Mouse (Mus musculus): ENCODE measurements around the gene Ank. TPM values are rescaled to one million over a fixed set of nuclear protein-coding genes. Genes with fewer than 3 reads are reported as not detected.

The Ank gene
- total RNA-seq, 2 experiments from 2014 or later: 70.2 to 74.8 TPM

DNA sequence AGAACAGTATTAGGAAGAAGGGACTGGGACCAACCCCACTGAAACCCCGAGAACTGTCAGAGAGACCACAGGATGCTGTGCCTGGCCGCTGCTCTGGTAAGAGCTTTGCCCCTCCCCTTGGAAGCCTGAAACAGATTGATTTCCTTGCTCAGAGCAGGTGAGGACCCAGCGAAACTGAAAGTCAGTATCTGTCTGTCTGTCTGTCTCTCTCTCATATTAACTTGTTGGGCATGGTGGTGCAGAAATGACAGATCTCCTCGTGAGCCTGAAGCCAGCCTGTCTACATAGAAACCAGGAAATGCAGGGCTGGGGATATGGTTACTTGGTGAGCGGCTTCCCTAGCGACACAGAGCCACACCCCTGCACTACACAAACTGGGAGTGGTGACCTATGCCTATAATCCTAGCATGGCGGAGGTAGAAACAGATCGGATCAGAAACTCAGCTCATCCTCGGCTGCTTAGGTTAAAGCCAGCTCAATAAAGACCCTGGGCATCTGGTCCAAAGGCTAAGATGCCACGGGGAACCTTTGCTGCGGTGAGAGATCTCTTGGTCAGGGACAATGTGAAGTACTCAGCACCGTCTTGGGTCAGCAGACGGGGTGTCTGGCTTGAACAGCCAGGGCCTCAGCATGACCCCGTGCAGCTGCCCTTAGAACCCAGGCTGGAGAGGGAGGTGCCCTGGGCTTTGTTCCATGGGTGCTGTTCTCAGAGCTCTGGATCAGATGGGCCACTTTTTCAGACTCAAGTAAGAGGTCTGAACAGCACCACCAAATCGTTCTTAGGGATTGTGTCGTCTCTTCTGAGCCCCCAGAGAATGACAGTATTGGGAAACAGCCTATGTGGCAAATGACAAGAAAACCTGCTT is 111.7 kb downstream of the Ank start:
- no peak for DNase-seq

DNA sequence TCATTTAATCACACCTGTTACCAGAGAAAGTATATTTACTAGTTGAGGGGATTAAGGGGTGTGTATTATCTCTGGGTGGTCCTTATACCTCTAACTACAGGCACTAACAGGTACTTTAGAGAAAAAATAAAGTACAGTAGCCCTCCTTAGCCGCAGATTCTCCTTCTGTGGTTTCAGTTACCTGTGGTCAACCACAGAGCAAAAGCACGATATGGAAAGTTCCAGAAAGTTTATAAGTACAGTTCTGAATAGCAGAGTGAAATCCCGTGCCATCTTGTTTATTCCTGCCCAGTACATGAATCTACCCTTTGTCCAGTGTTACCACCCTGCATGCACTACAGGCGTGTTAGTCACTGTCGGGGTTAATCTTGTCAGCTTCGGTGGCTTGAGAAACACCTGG is 112.4 kb downstream of the Ank start:
- no peak for DNase-seq

DNA sequence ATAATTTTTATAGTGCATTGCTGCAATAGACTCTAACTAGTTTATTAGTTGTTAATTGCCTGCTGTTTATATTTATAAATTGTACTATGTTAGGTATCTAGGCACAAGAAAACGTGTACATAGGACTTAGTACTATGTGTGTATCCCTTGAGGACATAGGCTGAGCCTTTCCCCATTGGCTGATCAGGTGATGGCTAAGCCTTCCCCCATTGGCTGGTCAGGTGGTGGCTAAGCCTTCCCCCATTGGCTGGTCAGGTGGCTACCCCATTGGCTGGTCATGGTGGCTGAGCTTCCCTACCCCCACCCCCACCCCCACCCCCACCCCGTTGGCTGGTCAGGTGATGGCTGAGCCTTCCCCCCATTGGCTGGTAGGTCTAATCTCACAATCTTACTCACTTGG is 113.4 kb downstream of the Ank start:
- no peak for DNase-seq

- DNase-seq: peak; percentile 69
Measured at GRCm38 (mm10) chr15:27580771-27581170, 114.3 kb downstream of the Ank start.

DNA sequence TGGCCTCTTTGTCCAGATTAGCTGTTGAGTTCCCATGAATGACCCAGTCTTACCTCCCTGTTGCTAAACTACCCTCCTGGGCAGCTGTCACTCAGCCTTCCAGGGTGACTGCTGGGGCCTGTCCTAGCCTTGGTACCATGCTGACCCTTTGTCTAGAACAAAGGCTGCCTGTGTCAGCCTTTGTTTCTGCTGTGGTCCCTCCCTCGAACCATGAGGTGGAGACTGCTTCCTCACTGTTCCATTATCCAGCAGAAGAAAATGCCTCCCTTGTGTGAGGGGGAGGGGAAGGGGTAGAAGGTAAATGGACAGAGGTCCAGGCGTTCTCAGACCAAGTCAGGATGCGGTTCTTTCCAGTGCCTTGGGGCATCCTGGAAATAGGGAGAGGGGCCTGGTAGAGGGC is 115.2 kb downstream of the Ank start:
- DNase-seq: no peak

DNA sequence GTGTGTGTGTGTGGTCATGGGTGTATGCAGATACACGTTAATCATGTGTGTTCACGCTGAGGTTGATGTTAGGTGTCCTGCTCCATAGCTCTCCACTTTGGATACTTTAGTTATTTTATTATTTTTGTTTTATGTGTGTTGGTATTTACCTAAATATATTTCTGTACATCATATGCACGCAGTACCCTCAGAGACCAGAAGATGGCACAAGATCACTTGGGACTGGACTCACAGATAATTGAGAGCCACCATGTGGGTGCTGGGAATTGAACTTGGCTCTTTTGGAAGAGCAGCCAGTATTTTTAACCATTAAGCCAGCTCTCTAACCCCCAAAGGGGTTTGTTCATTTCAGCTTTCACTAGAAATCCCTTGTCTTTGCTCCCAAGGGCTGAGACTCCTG is 116.0 kb downstream of the Ank start:
- peak; percentile 27 for DNase-seq

GRCm38 (mm10) chr15:27583042-27583441 is 116.6 kb downstream of the Ank start:
- peak; percentile 79 for DNase-seq

DNA sequence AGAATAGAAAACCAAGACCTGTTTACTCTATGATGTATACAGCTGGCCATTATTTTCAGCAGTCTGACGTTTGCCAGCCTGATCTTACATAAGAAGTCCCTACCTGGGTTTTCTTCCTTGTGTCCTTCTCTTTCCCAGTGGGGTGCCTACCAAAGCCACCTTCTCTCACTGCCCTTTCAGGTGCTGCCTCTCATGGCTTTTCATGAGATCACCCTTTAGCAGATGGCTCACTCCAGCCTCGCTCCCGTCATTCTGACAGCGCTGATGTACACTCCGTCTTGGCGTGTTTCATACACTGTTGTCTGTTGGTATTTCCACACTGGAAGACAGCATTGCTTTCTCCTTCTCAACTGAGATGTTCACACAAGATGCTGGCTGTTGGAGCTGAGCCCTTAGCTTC is 117.1 kb downstream of the Ank start:
- DNase-seq: no peak

GRCm38 (mm10) chr15:27585466-27586092 is 119.1 kb downstream of the Ank start:
- DNase-seq: no peak

DNA sequence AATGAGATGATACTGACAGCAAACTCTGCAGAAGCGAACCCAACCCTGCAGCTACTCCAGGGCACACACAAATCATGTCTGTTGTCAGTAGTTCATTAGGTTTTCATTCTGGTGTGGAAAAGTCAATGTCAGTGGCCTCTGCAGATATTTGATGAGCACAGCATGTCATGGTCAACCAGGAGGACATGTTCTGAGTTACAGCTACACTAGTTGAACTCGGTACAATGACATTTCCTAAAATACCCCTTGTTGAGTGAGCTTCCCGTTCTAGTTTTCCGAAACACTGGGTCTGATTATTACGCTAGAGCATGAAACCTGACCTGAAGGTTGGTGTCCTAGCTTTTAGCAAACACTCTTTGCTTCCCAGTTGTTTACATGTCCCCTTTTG is 119.6 kb downstream of the Ank start:
- no peak for DNase-seq

GRCm38 (mm10) chr15:27588087-27588826 is 121.8 kb downstream of the Ank start:
- DNase-seq: no peak

DNA sequence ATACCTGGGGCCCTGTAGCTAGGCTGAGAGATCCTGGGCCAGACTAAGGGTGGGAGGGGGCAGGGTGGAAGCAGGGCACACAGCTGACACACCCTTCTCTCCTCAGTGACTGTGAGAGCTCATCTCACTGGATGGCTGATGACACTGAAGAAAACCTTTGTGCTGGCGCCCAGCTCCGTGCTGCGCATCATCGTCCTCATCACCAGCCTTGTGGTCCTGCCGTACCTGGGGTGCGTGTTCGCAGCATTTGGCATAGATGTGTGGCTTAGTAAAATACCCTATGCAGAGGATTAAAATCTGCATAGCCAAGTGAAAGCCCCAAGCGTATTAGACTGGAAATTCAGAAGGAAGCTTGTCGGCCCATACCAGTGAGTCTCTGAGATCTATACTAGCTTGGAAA is 124.3 kb downstream of the Ank start:
- DNase-seq: no peak

DNA sequence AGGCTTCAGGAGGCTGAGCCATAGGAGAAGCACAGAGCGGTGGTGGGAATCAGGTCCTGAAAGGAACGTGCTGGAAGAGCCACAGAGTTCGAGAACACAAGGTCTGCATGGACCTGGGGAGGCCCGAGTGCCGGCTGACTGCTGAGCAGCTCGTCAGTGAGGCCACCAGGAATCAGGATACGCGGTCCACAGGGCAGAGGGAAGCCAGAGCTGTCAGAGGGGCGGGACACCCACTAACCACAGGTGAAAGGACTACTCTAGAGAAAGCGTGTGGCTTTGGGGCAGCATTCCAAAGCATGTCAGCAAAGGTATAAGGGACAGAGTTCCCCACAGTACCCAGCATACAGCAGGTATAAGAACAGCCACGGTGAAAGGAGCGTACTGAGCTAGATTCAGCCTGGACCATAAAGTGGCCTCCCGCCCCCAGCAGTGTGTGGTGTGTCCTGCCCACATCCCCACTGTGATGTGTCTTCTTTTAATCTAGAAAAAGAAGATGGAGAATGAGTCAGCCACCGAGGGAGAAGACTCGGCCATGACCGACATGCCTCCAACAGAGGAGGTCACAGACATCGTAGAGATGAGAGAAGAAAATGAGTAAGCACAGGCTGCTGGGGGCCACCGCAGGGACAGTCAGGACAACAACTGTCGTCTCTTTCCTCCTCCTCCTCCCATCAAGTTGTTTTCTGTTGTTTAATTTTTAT is 126.3 kb downstream of the Ank start:
- DNase-seq: no peak

DNA sequence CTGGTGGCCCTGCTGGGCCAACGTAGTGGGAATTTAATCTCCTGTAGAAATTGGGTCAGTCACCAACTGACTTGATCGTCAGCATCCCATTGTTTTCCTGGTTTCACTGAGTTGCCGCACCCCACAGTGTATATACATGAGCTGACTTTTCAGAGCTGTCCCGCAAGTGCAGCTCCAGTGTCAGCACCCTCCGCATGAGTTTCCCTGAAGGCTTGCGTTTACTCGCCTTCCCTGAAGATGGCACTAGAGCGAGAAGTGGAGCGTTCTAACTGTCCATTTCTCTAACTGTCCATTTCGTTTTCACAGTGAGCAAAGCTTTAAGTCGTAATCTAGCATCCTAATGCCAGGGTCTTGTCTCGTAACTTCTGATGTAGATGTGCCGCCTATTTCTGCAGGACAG is 127.2 kb downstream of the Ank start:
- peak; percentile 52 for DNase-seq

DNA sequence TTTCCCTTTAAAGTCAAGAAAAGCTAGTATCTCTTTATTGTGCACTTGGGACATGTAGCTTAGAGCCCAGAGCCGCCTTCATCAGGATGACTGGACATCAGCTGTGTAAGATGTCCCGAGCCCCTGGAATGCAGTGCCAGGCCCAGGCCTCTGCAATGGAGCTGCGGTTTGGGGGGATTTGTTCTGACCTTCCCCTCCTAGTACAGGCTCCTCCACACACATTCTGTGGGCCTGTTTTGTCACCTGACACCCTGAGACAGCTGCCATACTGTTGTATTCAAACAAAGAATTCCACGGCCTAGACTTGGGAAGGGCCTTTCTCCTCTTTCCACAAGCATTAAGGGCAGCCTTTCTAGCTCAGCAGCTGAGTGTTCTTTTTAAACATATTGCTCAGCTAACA is 128.5 kb downstream of the Ank start:
- no peak for DNase-seq

DNA sequence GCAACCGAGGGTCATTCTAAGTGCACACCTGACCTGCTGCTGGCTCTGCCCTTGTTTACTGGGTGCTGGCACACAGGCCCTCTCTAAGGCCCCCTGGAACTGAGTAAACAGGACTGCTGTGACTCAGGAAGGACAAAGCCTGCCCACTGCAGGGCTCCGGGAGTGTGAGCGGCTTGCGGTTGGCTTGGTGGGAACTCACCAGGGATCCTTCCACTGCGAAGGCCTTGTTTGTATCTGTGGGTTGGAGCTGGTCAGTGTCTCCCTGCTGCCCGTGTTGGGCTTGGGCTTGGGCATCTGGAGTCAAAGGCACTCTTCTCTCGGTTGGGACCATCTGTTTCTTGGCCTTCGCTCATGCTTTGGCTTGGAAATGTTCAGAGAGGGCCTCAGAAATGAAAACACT is 129.1 kb downstream of the Ank start:
- no peak for DNase-seq

- no peak for DNase-seq
Measured at GRCm38 (mm10) chr15:27596463-27597140, 130.1 kb downstream of the Ank start.

GRCm38 (mm10) chr15:27597516-27597915 is 131.0 kb downstream of the Ank start:
- no peak for DNase-seq

DNA sequence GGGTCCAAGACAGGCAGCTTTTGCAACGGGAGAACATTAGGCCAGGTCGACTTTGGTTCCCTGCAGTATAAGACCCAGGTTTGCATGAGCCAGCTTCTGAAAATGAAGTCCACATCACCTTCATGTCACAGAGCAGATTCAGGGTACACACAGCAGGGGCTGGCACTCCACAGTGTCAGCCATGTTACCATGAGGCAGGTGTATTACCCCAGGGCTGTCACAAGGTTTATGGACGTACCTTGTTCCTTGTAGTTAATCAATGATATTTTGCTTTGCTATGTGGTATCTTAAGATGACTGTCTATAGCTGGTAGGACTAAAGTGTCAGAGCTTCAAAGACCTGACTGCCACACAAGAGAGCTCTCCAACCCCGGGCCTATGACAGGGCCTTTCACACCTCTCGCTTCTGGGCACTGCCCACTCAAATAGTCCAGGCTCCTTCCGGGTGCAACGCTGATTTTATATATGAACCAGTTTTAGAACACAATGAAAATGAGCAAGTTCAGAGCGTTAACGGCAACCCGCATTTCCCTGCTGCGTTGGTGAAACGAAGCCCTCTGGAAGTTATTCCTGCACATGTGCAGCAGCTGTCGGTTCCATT is 132.4 kb downstream of the Ank start:
- no peak for DNase-seq

- no peak for DNase-seq
Measured at GRCm38 (mm10) chr15:27600524-27600923, 134.0 kb downstream of the Ank start.

DNA sequence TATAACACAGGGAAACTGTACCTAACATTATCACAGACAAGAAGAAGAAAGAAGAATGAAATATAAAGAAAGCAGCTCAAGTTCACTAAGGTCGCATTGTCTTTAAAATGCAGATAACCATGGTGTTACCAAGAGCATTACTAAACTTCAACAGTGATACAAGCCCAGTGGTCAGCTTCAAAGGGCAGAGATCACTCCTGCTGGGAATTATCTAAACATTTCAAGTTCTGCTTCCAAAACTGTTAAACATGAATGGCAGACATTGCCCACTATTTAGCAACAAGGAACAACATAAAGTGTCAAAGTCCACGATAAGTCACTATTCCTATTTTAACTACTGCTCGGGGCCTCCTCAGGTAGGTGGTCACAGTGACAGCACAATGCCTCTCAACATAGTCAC is 138.1 kb downstream of the Ank start:
- no peak for DNase-seq

- no peak for DNase-seq
Measured at GRCm38 (mm10) chr15:27605252-27605651, 138.8 kb downstream of the Ank start.

All from heart, postnatal 4 days (tissue).